1 mouse cellular context compared by ENCODE assay signal in genomic region chr11:96173288-96173840, GRCm38 (mm10).
TF ChIP-seq lines count a peak whose summit lies in the region.

No protein-coding gene starts in this region.

TF ChIP-seq in CH12.LX, 34 proteins besides CTCF, POLR2A, EP300 and RAD21 (continued from another document):
- TF ChIP-seq JUND (conservative IDR thresholded peaks at IDR 0.05; ENCODE audit: low read depth, low read length) (peak; percentile 49; the same call in 1 of the 2 replicates), MEF2A (IDR thresholded peaks at IDR 0.05; ENCODE audit: borderline replicate concordance, low read depth, low read length) (peak; percentile 64), SMC3 (IDR thresholded peaks at IDR 0.05; ENCODE audit: low read depth, low read length) (no peak; the same call in 1 of the 2 replicates), PAX5 (IDR thresholded peaks at IDR 0.05; ENCODE audit: low read length) (no peak), ETS1 (conservative IDR thresholded peaks at IDR 0.05; ENCODE audit: low read depth, low read length) (peak; percentile 65; the same call in 1 of the 2 replicates), TBP (conservative IDR thresholded peaks at IDR 0.05; ENCODE audit: low read depth, low read length) (no peak), USF2 (conservative IDR thresholded peaks at IDR 0.05; ENCODE audit: low read depth, low read length) (no peak), MAZ (IDR thresholded peaks at IDR 0.05; ENCODE audit: low read depth, low read length) (no peak), BHLHE40 (IDR thresholded peaks at IDR 0.05; ENCODE audit: low read depth, low read length) (peak; percentile 56; the same call in 1 of the 2 replicates), UBTF (IDR thresholded peaks at IDR 0.05; ENCODE audit: low read depth, low read length) (0 out of 2 replicates have a peak, but pooled peaks have one; percentile 60), E2F4 (IDR thresholded peaks at IDR 0.05; ENCODE audit: insufficient replicate concordance, low read depth, low read length) (no peak), RCOR1 (conservative IDR thresholded peaks at IDR 0.05; ENCODE audit: low read depth, low read length) (peak; percentile 69), GABPA (IDR thresholded peaks at IDR 0.05; ENCODE audit: insufficient replicate concordance, low read depth, low read length) (no peak), POLR2AphosphoS2 (IDR thresholded peaks at IDR 0.05; ENCODE audit: low read depth, low read length) (no peak), SIN3A (IDR thresholded peaks at IDR 0.05; ENCODE audit: low read length) (no peak; the same call in 1 of the 2 replicates), KAT2A (IDR thresholded peaks at IDR 0.05; ENCODE audit: insufficient replicate concordance, low read length) (0 out of 2 replicates have a peak, but pooled peaks have one; percentile 65), IRF4 (IDR thresholded peaks at IDR 0.05; ENCODE audit: low read depth, low read length) (peak; percentile 79), MAFK (IDR thresholded peaks at IDR 0.05; ENCODE audit: insufficient replicate concordance, low read length) (peak; percentile 64; the same call in 1 of the 2 replicates), CHD2 (IDR thresholded peaks at IDR 0.05; ENCODE audit: low read length) (no peak), ZMIZ1 (IDR thresholded peaks at IDR 0.05; ENCODE audit: low read depth, low read length) (no peak), NELFE (IDR thresholded peaks at IDR 0.05; ENCODE audit: low read depth, low read length) (no peak), ZC3H11A (IDR thresholded peaks at IDR 0.05; ENCODE audit: low read depth, low read length) (no peak)
